In the genomic region with DNA sequence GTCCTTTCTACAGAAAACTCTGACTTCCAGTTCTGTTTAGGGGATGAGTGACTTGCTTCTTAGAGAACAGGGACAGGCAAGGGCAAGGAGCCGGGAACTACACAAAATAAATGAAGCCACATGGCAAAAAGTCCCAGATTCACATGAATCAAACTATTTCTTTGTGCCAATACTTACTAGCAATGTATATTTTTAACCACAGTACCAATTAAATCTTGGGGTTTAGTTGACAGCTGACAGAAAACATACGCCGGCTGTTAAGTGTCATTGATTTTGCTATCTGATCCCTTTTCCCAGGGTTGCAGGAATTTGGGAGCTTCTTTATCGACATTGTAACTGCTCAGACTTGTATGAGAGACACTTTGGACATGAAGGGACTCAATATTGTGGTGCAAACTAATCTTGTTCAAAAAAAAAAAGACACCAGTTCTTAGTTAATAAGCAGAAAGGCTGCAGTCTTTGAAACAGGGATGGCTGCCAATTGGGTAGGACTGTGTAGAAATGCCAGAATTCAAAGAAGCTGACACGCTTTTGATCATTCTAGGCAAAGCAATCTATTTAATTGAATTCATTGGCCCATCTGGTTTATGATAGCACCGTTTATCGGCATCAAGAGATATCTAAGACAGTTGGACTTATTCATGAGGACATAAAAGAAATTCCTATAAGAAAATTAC, we compare ENCODE assay signal across 17 mouse cellular contexts.
DNase-seq lines count a peak whose midpoint lies in the region; ATAC-seq lines count a peak whose summit lies in the region.
"Had no signal": no experiment of that assay in that cellular context is flagged by ENCODE, and none has a peak within 500 bp of the region (broad histone marks: within the 10 kb centered on the region; RNA-seq: fewer than 3 reads in every experiment).

No protein-coding gene starts in this region.

- no peak overlapping the region for H3K9ac ChIP-seq in limb, embryonic 15.5 days
- H3K9ac ChIP-seq: hindbrain, embryonic 13.5 days; limb, embryonic 12.5 days; midbrain, embryonic 15.5 days had no signal

- H3K27me3 ChIP-seq in limb, embryonic 15.5 days, result no peaks in the 10 kb centered on the region
- H3K27me3 ChIP-seq in limb, embryonic 10.5 days (ENCODE audit: low read depth, poor library complexity, severe bottlenecking), result no peaks in the 10 kb centered on the region
- H3K27me3 ChIP-seq: hindbrain, embryonic 13.5 days; limb, embryonic 12.5 days; midbrain, embryonic 15.5 days had no signal

- no peak for DNase-seq in limb, embryonic 10.5 days (ENCODE audit: low spot score)
- peak; percentile 9 for DNase-seq in adipocyte (ENCODE audit: low spot score)
- DNase-seq in brain, embryonic 18.5 days (ENCODE audit: low read depth, low spot score), result peak; percentile 52
- peak; percentile 28 to 44 for DNase-seq in layer of hippocampus, adult 8-10 months (ENCODE audit: low spot score in 2 of 2)
- DNase-seq in heart, postnatal 10 days, result no peak
- no peak for DNase-seq in spleen, postnatal 4 days (ENCODE audit: low spot score in 2 of 2)
- DNase-seq: adrenal gland, postnatal 10 days; heart, adult 18-20 months; right cerebral cortex, postnatal 4 days had no signal

- H3K27ac ChIP-seq in limb, embryonic 15.5 days, result 0 out of 2 replicates have a peak overlapping the region, but pooled peaks have one; percentile 54
- H3K27ac ChIP-seq in limb, embryonic 10.5 days, result no peak overlapping the region
- H3K27ac ChIP-seq: hindbrain, embryonic 13.5 days; kidney, postnatal 0 days; left cerebral cortex, adult 2 months; limb, embryonic 12.5 days; midbrain, embryonic 15.5 days had no signal

- ATAC-seq in limb, embryonic 15.5 days (ENCODE audit: insufficient number of reproducible peaks, low FRiP score, low TSS enrichment, low read depth), result no peak
- ATAC-seq: intestine, embryonic 16.5 days; midbrain, embryonic 15.5 days had no signal

- H3K4me2 ChIP-seq in limb, embryonic 15.5 days, result no peak overlapping the region
- H3K4me2 ChIP-seq: hindbrain, embryonic 13.5 days; limb, embryonic 12.5 days; midbrain, embryonic 15.5 days had no signal

- H3K9me3 ChIP-seq in limb, embryonic 15.5 days, result no peaks in the 10 kb centered on the region
- no peaks in the 10 kb centered on the region for H3K9me3 ChIP-seq in limb, embryonic 10.5 days (replicated peaks)
- H3K9me3 ChIP-seq: hindbrain, embryonic 13.5 days; limb, embryonic 12.5 days; midbrain, embryonic 15.5 days had no signal

- H3K4me3 ChIP-seq in limb, embryonic 15.5 days, result no peak overlapping the region
- H3K4me3 ChIP-seq in limb, embryonic 10.5 days, result no peak overlapping the region
- H3K4me3 ChIP-seq: hindbrain, embryonic 13.5 days; left cerebral cortex, adult 2 months; limb, embryonic 12.5 days; midbrain, embryonic 15.5 days had no signal

- no peaks in the 10 kb centered on the region for H3K36me3 ChIP-seq in limb, embryonic 15.5 days
- no peaks in the 10 kb centered on the region for H3K36me3 ChIP-seq in limb, embryonic 10.5 days
- H3K36me3 ChIP-seq: G1E; hindbrain, embryonic 13.5 days; limb, embryonic 12.5 days; midbrain, embryonic 15.5 days had no signal

- intact Hi-C loops in heart, postnatal 10 days (cut with DNase I), result no loop called here

- H3K4me1 ChIP-seq in limb, embryonic 15.5 days, result peaks cover 17% of the 10 kb centered on the region; the same call in 1 of the 2 replicates
- no peaks in the 10 kb centered on the region for H3K4me1 ChIP-seq in limb, embryonic 10.5 days
- H3K4me1 ChIP-seq: hindbrain, embryonic 13.5 days; limb, embryonic 12.5 days; midbrain, embryonic 15.5 days had no signal

- 48% methylated on average over 7 of the region's 7 CpGs for WGBS in limb, embryonic 15.5 days
- WGBS in limb, embryonic 10.5 days, result 75% methylated on average over 7 of the region's 7 CpGs

Comparison
In these comparisons a context has a peak if more than half of its experiments do, and no peak if none do; other contexts are left out.
1. DNase-seq: peak in adipocyte (single experiment), brain, embryonic 18.5 days (single experiment) and layer of hippocampus, adult 8-10 months (2 of 2); none in limb, embryonic 10.5 days (single experiment), heart, postnatal 10 days (0 of 2) and spleen, postnatal 4 days (0 of 2).